Mouse (Mus musculus) hindbrain, embryonic 10.5 days (tissue): ENCODE measurements around the gene Shf. TPM values are rescaled to one million over a fixed set of nuclear protein-coding genes. Genes with fewer than 3 reads are reported as not detected.

Experiments
- DNase-seq: peaks from one replicate; pipeline ENCODE4 v3.0.0-alpha.2; 2017; ENCODE audit warnings: low spot score
- H3K27ac ChIP-seq: fragments of 300-500 bp; sonication (generic); 2 replicates; pipeline ENCODE4 v1.5.1; 2016; ENCODE audit warnings: mild to moderate bottlenecking, moderate library complexity
- H3K27me3 ChIP-seq: fragments of 300-500 bp; sonication (generic); 2 replicates; pipeline ENCODE4 v1.6.1; 2016; ENCODE audit warnings: mild to moderate bottlenecking; ENCODE audit not compliant: poor library complexity, insufficient read depth, severe bottlenecking
- H3K36me3 ChIP-seq: fragments of 300-500 bp; sonication (generic); 2 replicates; pipeline ENCODE4 v1.6.1; 2016; ENCODE audit warnings: mild to moderate bottlenecking, moderate library complexity
- H3K4me1 ChIP-seq: fragments of 300-500 bp; sonication (generic); replicated peaks from 2 replicates; pipeline ENCODE4 v1.6.1; 2016; ENCODE audit warnings: mild to moderate bottlenecking
- H3K4me3 ChIP-seq: fragments of 300-500 bp; sonication (generic); 2 replicates; pipeline ENCODE4 v1.5.1; 2016; ENCODE audit warnings: mild to moderate bottlenecking, moderate library complexity
- H3K9me3 ChIP-seq: fragments of 300-500 bp; sonication (generic); 2 replicates; pipeline ENCODE4 v1.6.1; 2016; ENCODE audit warnings: mild to moderate bottlenecking, moderate library complexity
- WGBS: fragments of 180-500 bp; shearing (Covaris S2); methylation state at CpG from one replicate; pipeline ENCODE4 v1.1.7; 2016; 5-methylcytosine and 5-hydroxymethylcytosine counted together
- polyA plus RNA-seq: library from polyadenylated mRNA; unstranded; fragments of >200 nt; fragmentation: Nextera tagmentation; extraction: Ambion mirVana; gene quantifications from 2 replicates; pipeline ENCODE4 v1.2.1, GENCODE M21; 2016

Gene Shf
- polyA plus RNA-seq, 1 experiment from 2014 or later, result 9.6 TPM

DNA sequence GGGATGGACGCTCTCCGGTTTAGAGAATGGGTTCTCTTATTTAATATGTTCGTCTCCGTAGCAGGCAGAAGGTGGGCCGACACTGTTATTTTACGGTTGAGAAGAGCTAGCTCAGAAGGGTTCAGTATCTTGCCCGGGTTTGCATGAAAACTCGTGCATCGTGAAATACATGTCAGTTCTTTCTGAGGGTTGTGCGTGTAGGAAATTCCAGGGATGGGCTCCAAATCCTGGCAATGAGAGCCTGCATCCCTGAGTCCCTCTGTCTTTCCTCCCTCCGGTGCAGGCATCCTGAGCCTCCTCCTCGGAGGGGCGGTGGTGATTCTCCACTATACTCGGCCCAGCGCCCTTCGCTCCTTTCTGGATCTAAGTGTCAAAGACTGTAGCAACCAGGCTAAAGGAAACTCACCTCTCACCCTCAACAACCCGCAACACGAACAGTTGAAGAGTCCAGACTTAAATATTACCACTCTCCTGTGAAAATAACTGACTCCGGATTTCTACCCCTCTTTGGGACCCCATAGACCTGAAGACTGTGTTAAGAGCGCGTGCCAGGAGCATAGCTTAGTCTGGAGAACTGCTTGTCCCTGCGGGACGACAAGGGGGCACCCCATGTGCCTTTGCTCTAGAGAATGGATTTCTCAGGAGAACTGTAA, 66.9 kb downstream of the Shf start:
- Histone ChIP-seq H3K36me3 (no peaks in the 10 kb centered on the region), H3K27ac (no peak overlapping the region), H3K9me3 (no peaks in the 10 kb centered on the region), H3K4me1 (peaks cover 39% of the 10 kb centered on the region), H3K27me3 (peaks cover 100% of the 10 kb centered on the region), H3K4me3 (peak overlapping the region; percentile 50)
- no peak for DNase-seq
- WGBS, result 8% methylated on average over 23 of the region's 23 CpGs

DNA sequence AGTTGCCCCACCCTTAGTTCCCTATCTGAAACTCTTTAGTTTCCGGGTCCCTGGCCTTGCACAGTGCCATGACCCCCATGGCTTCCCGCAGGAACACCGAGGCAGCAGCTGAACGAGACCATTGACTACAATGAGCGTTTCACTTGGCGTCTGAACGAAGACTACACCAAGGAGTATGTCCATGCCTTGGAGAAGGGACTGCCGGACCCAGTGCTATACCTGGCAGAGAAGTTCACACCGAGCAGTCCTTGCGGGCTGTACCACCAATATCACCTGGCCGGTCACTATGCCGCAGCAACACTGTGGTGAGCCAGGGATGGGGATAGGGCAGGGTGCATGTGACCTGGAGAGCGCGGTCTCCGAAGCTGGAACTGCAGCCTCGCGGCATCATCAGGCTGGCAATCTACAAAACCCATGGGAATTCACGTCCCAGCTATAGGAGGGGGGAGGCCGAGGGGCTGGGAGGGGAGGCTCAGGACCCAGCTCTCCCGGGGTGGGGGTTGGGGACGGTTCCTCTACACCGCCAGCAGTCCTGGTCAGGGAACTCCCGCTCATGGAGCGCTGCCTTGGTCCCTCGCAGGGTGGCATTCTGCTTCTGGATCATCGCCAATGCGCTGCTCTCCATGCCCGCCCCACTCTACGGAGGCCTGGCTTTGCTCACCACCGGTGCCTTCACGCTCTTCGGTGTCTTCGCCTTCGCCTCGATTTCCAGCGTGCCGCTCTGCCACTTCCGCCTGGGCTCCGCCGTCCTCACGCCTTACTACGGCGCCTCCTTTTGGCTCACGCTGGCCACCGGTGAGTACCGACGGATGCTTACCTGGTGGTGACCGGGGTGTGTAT, 67.7 kb downstream of the Shf start:
- Histone ChIP-seq H3K27ac (no peak overlapping the region), H3K27me3 (peaks cover 100% of the 10 kb centered on the region), H3K9me3 (no peaks in the 10 kb centered on the region), H3K36me3 (no peaks in the 10 kb centered on the region), H3K4me3 (peak overlapping the region; percentile 50), H3K4me1 (peaks cover 42% of the 10 kb centered on the region)
- peak; percentile 55 for DNase-seq
- 1% methylated on average over 48 of the region's 48 CpGs for WGBS

- H3K36me3 ChIP-seq, result no peaks in the 10 kb centered on the region
- peaks cover 100% of the 10 kb centered on the region for H3K27me3 ChIP-seq
- 5% methylated on average over 14 of the region's 14 CpGs for WGBS
- H3K9me3 ChIP-seq, result no peaks in the 10 kb centered on the region
- H3K27ac ChIP-seq, result no peak overlapping the region
- peaks cover 45% of the 10 kb centered on the region for H3K4me1 ChIP-seq
- DNase-seq, result no peak
- no peak overlapping the region for H3K4me3 ChIP-seq
Observed at GRCm38 (mm10) chr2:122300656-122301020, 68.3 kb downstream of the Shf start.

DNA sequence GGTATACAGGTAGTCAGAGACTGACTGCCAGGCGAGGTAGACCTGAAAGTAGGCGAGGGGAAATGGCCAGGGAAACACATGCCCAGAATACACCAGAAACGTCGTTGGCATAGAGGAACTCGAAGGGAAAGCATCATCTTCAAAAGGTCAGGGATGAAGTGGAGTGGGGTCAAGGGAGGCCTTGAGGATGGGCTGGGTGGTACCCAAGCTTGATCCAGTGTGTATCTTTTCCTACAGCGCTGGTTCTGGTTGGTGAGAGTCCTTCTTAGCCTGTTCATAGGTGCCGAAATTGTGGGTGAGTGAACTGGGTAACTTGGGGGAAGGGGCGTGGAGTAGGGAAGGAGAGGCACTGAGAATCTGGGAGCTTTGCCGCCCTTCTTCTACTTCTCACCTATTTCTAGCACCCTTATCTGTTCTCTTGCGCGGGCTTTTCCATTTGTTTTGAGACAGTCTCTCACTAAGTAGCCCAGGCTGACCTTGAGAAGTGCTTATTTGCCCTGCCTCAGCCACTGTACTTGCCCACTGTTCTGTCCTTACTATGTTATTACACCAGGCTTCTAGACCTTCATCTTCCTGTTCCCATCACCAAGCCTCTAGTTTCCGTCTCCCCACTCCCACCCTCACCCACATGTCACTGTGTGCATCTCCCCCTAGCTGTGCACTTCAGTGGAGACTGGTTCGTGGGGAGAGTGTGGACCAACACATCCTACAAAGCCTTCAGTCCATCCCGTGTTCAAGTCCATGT, 68.9 kb downstream of the Shf start:
- Histone ChIP-seq H3K9me3 (no peaks in the 10 kb centered on the region), H3K27ac (no peak overlapping the region), H3K4me3 (no peak overlapping the region), H3K4me1 (peaks cover 45% of the 10 kb centered on the region), H3K36me3 (no peaks in the 10 kb centered on the region), H3K27me3 (peaks cover 100% of the 10 kb centered on the region)
- DNase-seq, result peak; percentile 21
- WGBS, result 7% methylated on average over 14 of the region's 14 CpGs

Other genes with a start within 250 kb of the Shf start
- 117 TPM in 2 replicates for gene B2m, start 221.5 kb downstream of the Shf start, polyA plus RNA-seq
- 0.09 TPM in 1 of 2 replicates, not detected in the other for gene Trim69, start 208.5 kb downstream of the Shf start, polyA plus RNA-seq
- gene Patl2, start 183.0 kb downstream of the Shf start, polyA plus RNA-seq, result not detected in 2 replicates
- not detected in 2 replicates for gene Terb2, start 182.9 kb downstream of the Shf start, polyA plus RNA-seq
- 28.2 and 38.3 TPM in 2 replicates for gene Sord, start 134.4 kb downstream of the Shf start, polyA plus RNA-seq
- not detected in 2 replicates for gene Duox2, start 70.7 kb downstream of the Shf start, polyA plus RNA-seq
- not detected in 2 replicates for gene Duoxa2, start 70.3 kb downstream of the Shf start, polyA plus RNA-seq
- not detected in 2 replicates for gene Duoxa1, start 55.4 kb downstream of the Shf start, polyA plus RNA-seq
- gene Duox1, start 53.5 kb downstream of the Shf start, polyA plus RNA-seq, result 0.04 TPM in 1 of 2 replicates, not detected in the other
- not detected in 2 replicates for gene Slc28a2, start 57.3 kb upstream of the Shf start, polyA plus RNA-seq
- gene Gm14085, start 115.8 kb upstream of the Shf start, polyA plus RNA-seq, result not detected in 2 replicates
- 10.9 and 14.5 TPM in 2 replicates for gene Gatm, start 242.1 kb upstream of the Shf start, polyA plus RNA-seq